Mouse (Mus musculus) spleen, adult 2 months (tissue): Measurements from ENCODE around the gene Gm21964. TPM values are rescaled to one million over a fixed set of nuclear protein-coding genes. Genes with fewer than 3 reads are reported as not detected.

Source experiments
- DNase-seq, 2 experiments: peaks; one replicate each; pipeline versions ENCODE4 v3.0.0 to v3.0.0-alpha.2; 2012 to 2021; ENCODE audit warnings: low spot score in 2 of 2, low read depth in 1 of 2
- H3K27ac ChIP-seq: fragments of 200-500 bp; 2 replicates; pipeline ENCODE4 v1.5.1; 2012; ENCODE audit warnings: low read length, inconsistent platforms; ENCODE audit not compliant: insufficient read depth
- H3K27me3 ChIP-seq: fragments of 200-500 bp; 2 replicates; pipeline ENCODE4 v1.6.1; 2012; ENCODE audit warnings: mild to moderate bottlenecking, moderate library complexity, low read length, inconsistent platforms; ENCODE audit not compliant: control insufficient read depth, insufficient read depth
- H3K36me3 ChIP-seq: fragments of 200-500 bp; 2 replicates; pipeline ENCODE4 v1.6.1; 2012; ENCODE audit warnings: mild to moderate bottlenecking, low read length, inconsistent platforms; ENCODE audit not compliant: control insufficient read depth, insufficient read depth
- H3K4me1 ChIP-seq: fragments of 200-500 bp; 2 replicates; pipeline ENCODE4 v1.6.1; 2011; ENCODE audit warnings: inconsistent platforms; ENCODE audit not compliant: control insufficient read depth, insufficient read depth, insufficient read length
- H3K4me3 ChIP-seq: fragments of 200-500 bp; 2 replicates; pipeline ENCODE4 v1.5.1; 2011; ENCODE audit warnings: mild to moderate bottlenecking, inconsistent platforms; ENCODE audit not compliant: insufficient read depth, insufficient read length; ENCODE audit errors: extremely low read depth
- CTCF ChIP-seq: fragments of 200-500 bp; IDR thresholded peaks from 2 replicates; pipeline ENCODE4 v1.5.1; 2011; ENCODE audit warnings: mild to moderate bottlenecking, inconsistent platforms; ENCODE audit not compliant: insufficient read depth, insufficient read length, insufficient replicate concordance; ENCODE audit errors: extremely low read depth
- POLR2A ChIP-seq: fragments of 200-500 bp; IDR thresholded peaks from 2 replicates; pipeline ENCODE4 v1.6.1; 2011; ENCODE audit warnings: low read depth, low read length, inconsistent platforms
- WGBS: fragments of 180-500 bp; shearing (Covaris S2); methylation state at CpG from one replicate; pipeline ENCODE4 v1.1.7; 2018; 5-methylcytosine and 5-hydroxymethylcytosine counted together
- polyA plus RNA-seq: library from polyadenylated mRNA; depleted of rRNA; stranded (reverse); fragments of >200 nt; gene quantifications from 2 replicates; pipeline ENCODE4 v1.2.3, GENCODE M21; 2012

Gene Gm21964
- polyA plus RNA-seq, 1 experiment = not detected

- peak; percentile 9 to 12 for DNase-seq
- TF ChIP-seq POLR2A (no peak), CTCF (peak; percentile 71; the same call in 1 of the 2 replicates)
- Histone ChIP-seq H3K27ac (no peak overlapping the region), H3K27me3 (no peaks in the 10 kb centered on the region), H3K4me1 (no peaks in the 10 kb centered on the region), H3K36me3 (no peaks in the 10 kb centered on the region), H3K4me3 (no peak overlapping the region)
- 18% methylated on average over 9 of the region's 9 CpGs for WGBS
Observed at GRCm38 (mm10) chr8:110071600-110071999, 29.4 kb upstream of the Gm21964 start.

DNA sequence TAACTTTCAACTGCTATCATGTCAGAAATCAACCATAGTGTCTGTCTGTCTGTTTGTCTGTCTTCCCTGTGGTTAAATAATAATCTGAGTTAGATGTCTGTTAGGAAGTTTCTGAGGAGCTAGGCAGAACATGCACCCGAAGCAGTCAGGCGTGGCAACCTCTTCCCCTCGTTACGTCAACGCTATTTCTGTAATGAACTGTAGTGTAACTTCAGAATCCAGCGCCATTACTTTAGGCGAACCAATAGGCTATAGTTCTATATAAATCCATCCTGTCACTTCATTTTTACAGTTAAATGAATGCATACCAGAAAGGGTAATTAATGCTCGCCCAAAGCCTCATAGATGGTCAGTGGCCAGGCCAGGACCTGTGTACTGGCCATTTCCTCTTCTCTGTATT is 26.5 kb upstream of the Gm21964 start:
- H3K36me3 ChIP-seq = no peaks in the 10 kb centered on the region
- H3K4me3 ChIP-seq = no peak overlapping the region
- no peaks in the 10 kb centered on the region; the same call in 1 of the 2 replicates for H3K4me1 ChIP-seq
- no peak for TF ChIP-seq CTCF
- no peak for TF ChIP-seq POLR2A
- WGBS = 65% methylated on average over 8 of the region's 8 CpGs
- H3K27me3 ChIP-seq = no peaks in the 10 kb centered on the region
- no peak for DNase-seq
- no peak overlapping the region for H3K27ac ChIP-seq

GRCm38 (mm10) chr8:110079282-110080221 is 21.5 kb upstream of the Gm21964 start, which contains the start of gene Zfp612:
TSS of gene Zfp612 (plus strand) at chr8:110079746.
- 11% methylated on average over 54 of the region's 54 CpGs for WGBS
- Histone ChIP-seq H3K36me3 (no peaks in the 10 kb centered on the region), H3K27ac (no peak within 1 kb of the TSS), H3K4me1 (peaks cover 5% of the 10 kb centered on the region), H3K4me3 (peak within 1 kb of the TSS; percentile 63), H3K27me3 (no peaks in the 10 kb centered on the region)
- peak in 1 of 2 experiments; percentile 12 for DNase-seq
- TF ChIP-seq POLR2A (no peak), CTCF (no peak)

GRCm38 (mm10) chr8:110082416-110083105 is 18.4 kb upstream of the Gm21964 start:
- H3K36me3 ChIP-seq = no peaks in the 10 kb centered on the region
- no peak overlapping the region for H3K27ac ChIP-seq
- WGBS = 87% methylated on average over 11 of the region's 11 CpGs
- no peak for TF ChIP-seq CTCF
- TF ChIP-seq POLR2A = no peak
- no peak overlapping the region for H3K4me3 ChIP-seq
- peaks cover 5% of the 10 kb centered on the region for H3K4me1 ChIP-seq
- no peak for DNase-seq
- no peaks in the 10 kb centered on the region for H3K27me3 ChIP-seq

- Histone ChIP-seq H3K27me3 (no peaks in the 10 kb centered on the region), H3K27ac (no peak overlapping the region), H3K4me1 (no peaks in the 10 kb centered on the region), H3K4me3 (no peak overlapping the region), H3K36me3 (no peaks in the 10 kb centered on the region)
- no peak for TF ChIP-seq CTCF
- TF ChIP-seq POLR2A = no peak
- 43% methylated on average over 1 of the region's 1 CpGs for WGBS
- no peak for DNase-seq
Observed at GRCm38 (mm10) chr8:110091869-110092268, 9.1 kb upstream of the Gm21964 start.

DNA sequence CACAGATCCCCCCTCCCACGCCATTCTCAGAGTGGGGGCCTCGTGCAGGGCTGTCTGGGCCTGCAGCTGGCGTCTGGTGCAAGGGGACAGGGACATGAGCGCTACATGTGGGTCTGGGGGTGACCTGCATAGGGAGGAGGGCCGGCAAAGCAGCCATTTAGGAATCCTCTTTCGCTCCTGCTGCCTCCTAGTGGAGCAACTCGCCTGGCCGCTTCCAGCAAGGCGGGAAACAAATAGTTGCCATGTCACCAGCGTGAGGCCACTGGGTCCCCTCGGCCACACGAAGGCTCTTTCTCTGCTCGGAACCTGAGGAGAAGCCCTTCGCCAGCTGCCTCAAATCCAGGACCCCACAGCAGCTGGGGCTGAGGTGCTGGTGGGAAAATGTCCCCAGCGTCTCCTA is 669 bp downstream of the Gm21964 start:
- Histone ChIP-seq H3K36me3 (no peaks in the 10 kb centered on the region), H3K27ac (no peak overlapping the region), H3K4me3 (no peak overlapping the region), H3K27me3 (no peaks in the 10 kb centered on the region), H3K4me1 (no peaks in the 10 kb centered on the region)
- WGBS = 88% methylated on average over 15 of the region's 15 CpGs
- no peak for TF ChIP-seq POLR2A
- TF ChIP-seq CTCF = no peak
- no peak for DNase-seq

- 65% methylated on average over 3 of the region's 3 CpGs for WGBS
Observed at GRCm38 (mm10) chr8:110102653-110103052, 1.6 kb downstream of the Gm21964 start, which contains the start of gene Gm17720. TSS of gene Gm17720 (minus strand) at chr8:110102753.

More at GRCm38 (mm10) chr8:110102653-110103052, 1.6 kb downstream of the Gm21964 start, which contains the start of gene Gm17720:
- H3K4me1 ChIP-seq = no peaks in the 10 kb centered on the region
- H3K27ac ChIP-seq = no peak within 1 kb of the TSS
- no peaks in the 10 kb centered on the region for H3K36me3 ChIP-seq
- H3K4me3 ChIP-seq = no peak within 1 kb of the TSS
- H3K27me3 ChIP-seq = no peaks in the 10 kb centered on the region
- DNase-seq = no peak
- no peak for TF ChIP-seq POLR2A
- no peak for TF ChIP-seq CTCF
